Mouse (Mus musculus) kidney, embryonic 14.5 days (tissue): ENCODE results near the gene Ubac1. TPM values are rescaled to one million over a fixed set of nuclear protein-coding genes. Genes with fewer than 3 reads are reported as not detected.

Experiments
- ATAC-seq: fragments of 200-750 bp; cut with Nextera tagmentation; 2 replicates; pipeline ENCODE4 v1.8.0; 2017; ENCODE audit warnings: moderate number of reproducible peaks, mild to moderate bottlenecking, moderate TSS enrichment, moderate library complexity; ENCODE audit not compliant: low FRiP score, low TSS enrichment
- H3K27ac ChIP-seq: fragments of 300-500 bp; sonication (generic); 2 replicates; pipeline ENCODE4 v1.5.1; 2014; ENCODE audit warnings: low read depth, mild to moderate bottlenecking, low read length, moderate library complexity, mixed read lengths
- H3K27me3 ChIP-seq: fragments of 300-500 bp; sonication (generic); 2 replicates; pipeline ENCODE4 v1.6.1; 2014; ENCODE audit warnings: mild to moderate bottlenecking, low read length; ENCODE audit not compliant: control insufficient read depth, insufficient read depth
- H3K36me3 ChIP-seq: fragments of 300-500 bp; sonication (generic); 2 replicates; pipeline ENCODE4 v1.6.1; 2014; ENCODE audit warnings: low read length, mixed read lengths; ENCODE audit not compliant: control insufficient read depth, insufficient read depth
- H3K4me1 ChIP-seq: fragments of 300-500 bp; sonication (generic); 2 replicates; pipeline ENCODE4 v1.6.1; 2014; ENCODE audit warnings: low read length, mixed read lengths; ENCODE audit not compliant: control insufficient read depth, insufficient read depth
- H3K4me2 ChIP-seq: fragments of 300-500 bp; sonication (generic); replicated peaks from 2 replicates; pipeline ENCODE4 v1.6.1; 2014; ENCODE audit warnings: low read depth, mild to moderate bottlenecking, low read length
- H3K4me3 ChIP-seq: fragments of 300-500 bp; sonication (generic); 2 replicates; pipeline ENCODE4 v1.5.1; 2014; ENCODE audit warnings: mild to moderate bottlenecking, low read length
- H3K9ac ChIP-seq: fragments of 300-500 bp; sonication (generic); 2 replicates; pipeline ENCODE4 v1.6.1; 2014; ENCODE audit warnings: low read depth, mild to moderate bottlenecking, low read length, moderate library complexity
- H3K9me3 ChIP-seq: fragments of 300-500 bp; sonication (generic); 2 replicates; pipeline ENCODE4 v1.6.1; 2016; ENCODE audit warnings: low read length; ENCODE audit not compliant: control insufficient read depth
- WGBS: fragments of 180-500 bp; shearing (Covaris S2); extraction: QIAGEN DNeasy Blood & Tissue Kit; methylation state at CpG from one replicate; pipeline ENCODE4 v1.1.7; 2014; 5-methylcytosine and 5-hydroxymethylcytosine counted together
- polyA plus RNA-seq: library from polyadenylated mRNA; unstranded; fragments of >200 nt; fragmentation: Nextera tagmentation; extraction: Ambion mirVana; gene quantifications from 2 replicates; pipeline ENCODE4 v1.2.1, GENCODE M21; 2014

Ubac1 gene
- polyA plus RNA-seq, 1 experiment from 2014 or later = 94.3 TPM

DNA sequence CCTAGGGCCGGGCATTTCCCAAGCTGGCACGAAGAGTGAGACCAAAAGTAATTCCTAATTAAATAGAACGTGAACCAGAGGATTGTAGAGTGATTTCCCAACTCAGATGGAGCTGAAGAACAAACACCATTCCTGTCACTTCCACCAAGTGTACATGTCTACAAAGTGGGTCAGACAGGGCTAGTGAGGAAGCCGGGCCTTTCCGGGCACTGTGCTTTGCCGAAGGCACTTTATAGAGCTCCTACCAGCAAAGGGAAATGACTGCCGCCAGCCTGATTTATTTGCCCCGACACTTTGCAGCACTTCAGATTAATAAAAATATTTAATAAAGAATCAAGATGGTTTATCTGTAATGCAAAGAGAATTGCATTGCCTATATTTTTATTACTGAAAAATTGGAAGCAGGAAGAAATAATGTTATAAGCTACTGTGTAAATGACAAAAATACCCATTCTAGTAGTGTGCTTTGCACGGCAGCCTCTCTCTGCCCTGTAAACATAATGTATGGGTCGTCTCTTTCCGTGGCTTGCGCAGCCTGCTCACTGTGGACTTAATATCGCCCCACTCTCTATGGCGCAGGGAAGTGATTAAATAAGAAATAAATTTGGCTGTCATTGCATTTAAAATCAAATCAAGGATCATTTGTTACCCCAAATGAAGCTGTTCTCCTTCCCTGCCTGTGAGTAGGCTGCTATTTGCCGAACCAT, 12.9 kb upstream of the Ubac1 start:
- Histone ChIP-seq H3K4me1 (no peaks in the 10 kb centered on the region), H3K27ac (no peak overlapping the region), H3K4me3 (no peak overlapping the region), H3K4me2 (no peak overlapping the region), H3K27me3 (no peaks in the 10 kb centered on the region), H3K36me3 (no peaks in the 10 kb centered on the region), H3K9ac (no peak overlapping the region), H3K9me3 (no peaks in the 10 kb centered on the region)
- WGBS = 73% methylated on average over 15 of the region's 15 CpGs
- ATAC-seq = no peak

DNA sequence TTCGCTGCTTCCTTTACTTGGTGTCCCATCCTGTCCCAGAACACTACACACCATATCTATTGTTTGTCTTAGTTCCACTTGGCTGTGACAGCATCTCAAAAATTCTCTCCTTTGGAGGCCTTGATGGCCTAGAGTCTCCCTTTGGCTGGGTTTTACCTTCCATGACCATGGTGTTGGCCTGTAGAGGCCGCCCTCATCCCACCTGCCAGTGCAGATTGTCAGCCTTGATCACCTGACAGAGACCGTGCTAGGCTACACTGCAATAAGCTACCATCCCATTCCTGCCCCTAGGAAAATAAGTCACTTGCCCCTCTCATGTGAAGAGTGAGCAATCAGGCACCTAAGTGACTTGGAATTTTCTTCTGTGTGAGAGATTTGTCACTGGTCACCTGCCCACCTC, 8.7 kb upstream of the Ubac1 start:
- H3K9me3 ChIP-seq = no peaks in the 10 kb centered on the region
- ATAC-seq = no peak
- no peaks in the 10 kb centered on the region for H3K4me1 ChIP-seq
- 36% methylated on average over 3 of the region's 3 CpGs for WGBS
- H3K36me3 ChIP-seq = no peaks in the 10 kb centered on the region
- H3K27ac ChIP-seq = no peak overlapping the region
- no peak overlapping the region for H3K4me2 ChIP-seq
- no peaks in the 10 kb centered on the region for H3K27me3 ChIP-seq
- H3K9ac ChIP-seq = no peak overlapping the region
- no peak overlapping the region for H3K4me3 ChIP-seq

DNA sequence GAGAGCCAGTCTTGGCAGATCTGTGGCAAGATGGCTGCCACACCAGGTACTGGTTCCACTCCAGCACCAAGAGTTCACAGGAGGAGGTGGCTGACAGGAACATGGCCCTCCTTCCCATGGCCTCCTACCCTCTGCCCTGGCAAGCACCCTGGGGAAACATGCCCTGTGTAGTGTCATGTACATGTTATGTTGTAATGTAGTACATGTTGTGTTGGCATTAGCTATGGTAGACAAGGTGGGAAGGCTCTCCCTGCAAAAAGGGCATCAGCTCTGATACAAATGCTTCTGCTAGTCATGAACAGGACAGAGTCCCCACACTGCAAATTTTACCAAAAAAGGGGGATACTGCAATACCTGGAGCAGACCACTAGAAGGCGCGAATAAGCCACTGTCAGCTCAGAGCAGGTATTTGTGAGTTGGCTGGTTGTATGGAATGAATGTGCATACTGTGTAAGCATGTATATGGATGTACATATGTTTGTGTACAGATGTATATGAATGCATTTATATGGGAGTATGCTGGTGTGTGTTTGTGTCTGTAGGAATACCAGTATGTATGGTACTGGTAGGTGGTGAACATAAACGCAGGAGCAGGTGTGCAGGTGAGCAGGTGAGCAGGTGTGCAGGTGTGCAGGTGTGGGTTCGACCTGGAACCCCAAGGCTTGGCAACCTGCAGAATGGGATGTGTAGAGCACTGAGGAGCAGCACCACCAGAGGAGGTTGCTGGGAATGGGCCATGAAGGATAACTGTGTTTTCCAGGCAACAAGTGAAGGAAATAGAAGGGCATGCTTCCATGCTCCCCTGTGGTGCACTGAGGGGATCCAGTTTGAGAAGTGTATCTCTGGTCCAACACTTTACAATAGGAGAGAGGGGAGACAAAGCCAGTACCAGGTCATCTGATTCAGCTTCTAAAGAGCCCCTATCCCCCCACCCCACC, 2.9 kb upstream of the Ubac1 start:
- Histone ChIP-seq H3K4me3 (no peak overlapping the region), H3K4me1 (peaks cover 11% of the 10 kb centered on the region), H3K27me3 (no peaks in the 10 kb centered on the region), H3K9ac (no peak overlapping the region), H3K27ac (no peak overlapping the region), H3K36me3 (no peaks in the 10 kb centered on the region), H3K4me2 (no peak overlapping the region), H3K9me3 (no peaks in the 10 kb centered on the region)
- WGBS = 31% methylated on average over 4 of the region's 4 CpGs
- no peak for ATAC-seq

DNA sequence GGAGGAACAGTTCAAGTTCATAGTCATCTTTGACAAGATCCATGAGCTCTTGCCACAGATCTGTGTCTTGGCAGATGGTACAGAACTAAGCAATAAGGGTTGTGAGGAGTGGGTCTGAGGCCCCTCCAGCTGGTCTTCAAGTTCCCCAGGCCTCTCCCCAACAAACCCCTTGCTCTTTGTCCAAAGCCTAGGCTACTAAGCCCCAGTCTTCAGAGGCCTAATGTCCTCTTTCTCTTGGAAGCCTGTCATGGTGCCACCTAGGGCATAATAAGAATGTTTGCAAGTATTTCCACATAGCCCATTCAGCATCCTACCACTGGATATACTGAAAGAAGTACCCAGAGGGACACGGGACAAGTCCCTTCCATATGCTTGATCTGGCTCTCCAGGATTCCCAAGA, 1.1 kb upstream of the Ubac1 start:
- 78% methylated on average over 1 of the region's 1 CpGs for WGBS
- Histone ChIP-seq H3K4me3 (no peak overlapping the region), H3K27me3 (no peaks in the 10 kb centered on the region)

DNA sequence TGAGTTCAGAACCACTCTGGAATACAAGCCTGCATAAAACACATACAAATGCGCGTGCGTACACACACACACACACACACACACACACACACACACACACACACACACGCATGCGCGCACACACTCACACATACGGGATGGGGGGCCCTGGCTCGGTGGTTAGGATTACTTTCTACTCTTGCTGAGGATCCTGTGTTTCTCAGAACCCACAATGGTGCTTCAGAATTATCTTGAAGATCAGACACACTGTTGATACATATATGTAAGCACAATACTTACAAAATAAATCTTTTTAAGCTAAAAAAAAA, 665 bp upstream of the Ubac1 start:
- Histone ChIP-seq H3K27me3 (no peaks in the 10 kb centered on the region), H3K9ac (no peak overlapping the region), H3K4me3 (peak overlapping the region; percentile 87; the same call in 1 of the 2 replicates), H3K27ac (no peak overlapping the region), H3K4me1 (peaks cover 11% of the 10 kb centered on the region), H3K36me3 (no peaks in the 10 kb centered on the region; the same call in 1 of the 2 replicates), H3K9me3 (no peaks in the 10 kb centered on the region), H3K4me2 (peak overlapping the region; percentile 30)
- WGBS = 91% methylated on average over 8 of the region's 8 CpGs
- no peak for ATAC-seq

More for the DNA sequence above, 1.1 kb upstream of the Ubac1 start:
- no peaks in the 10 kb centered on the region for H3K9me3 ChIP-seq
- no peak overlapping the region for H3K9ac ChIP-seq
- peaks cover 11% of the 10 kb centered on the region for H3K4me1 ChIP-seq
- no peaks in the 10 kb centered on the region; the same call in 1 of the 2 replicates for H3K36me3 ChIP-seq
- no peak overlapping the region for H3K4me2 ChIP-seq
- H3K27ac ChIP-seq = no peak overlapping the region
- no peak for ATAC-seq

DNA sequence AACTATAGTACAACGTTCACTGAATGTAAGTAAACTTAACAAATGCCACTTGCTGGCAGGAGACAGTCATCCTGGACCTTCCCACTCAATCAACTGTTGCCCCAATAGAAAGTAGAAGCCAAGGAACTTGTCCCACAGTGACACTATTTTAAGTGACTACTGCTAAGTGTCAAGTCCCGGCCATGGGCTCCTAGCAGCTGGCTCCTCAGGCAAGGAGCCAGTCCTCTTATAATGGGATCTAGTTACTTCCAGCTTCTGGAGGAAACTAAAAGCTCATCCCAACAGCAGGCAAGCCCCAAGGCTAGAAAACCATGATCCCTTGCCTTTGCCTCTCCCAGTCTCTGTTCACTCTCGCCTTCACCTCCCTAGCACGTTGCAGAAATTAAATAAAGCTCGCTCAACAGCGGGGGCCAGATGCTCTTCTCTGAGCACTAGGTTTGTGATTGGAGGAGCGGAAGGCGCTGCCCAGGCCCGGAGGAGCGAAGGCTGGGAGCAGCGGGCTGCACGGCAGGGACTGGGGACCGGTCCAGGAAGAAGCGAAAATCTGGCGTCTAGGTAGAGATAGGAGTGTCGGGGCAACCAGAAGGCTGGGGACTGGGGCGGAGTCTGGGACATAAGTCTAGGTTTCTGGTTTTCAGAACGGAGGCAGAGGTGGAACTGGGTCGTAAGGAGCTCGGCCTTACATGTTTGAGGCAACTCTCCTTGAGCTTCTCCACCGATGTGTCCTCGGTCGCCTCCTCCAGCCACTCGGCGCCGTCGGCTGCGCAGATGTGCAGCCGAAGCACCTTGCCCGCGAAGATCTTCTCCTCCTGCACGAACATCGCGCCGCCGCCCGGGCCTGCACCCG, 610 bp downstream of the Ubac1 start:
- Histone ChIP-seq H3K36me3 (peaks cover 3% of the 10 kb centered on the region; the same call in 1 of the 2 replicates), H3K27me3 (no peaks in the 10 kb centered on the region), H3K4me2 (peak overlapping the region; percentile 73), H3K4me1 (peaks cover 11% of the 10 kb centered on the region), H3K9ac (peak overlapping the region; percentile 85), H3K4me3 (peak overlapping the region; percentile 87), H3K27ac (peak overlapping the region; percentile 76), H3K9me3 (no peaks in the 10 kb centered on the region)
- 1% methylated on average over 38 of the region's 38 CpGs for WGBS
- peak; percentile 54 for ATAC-seq

DNA sequence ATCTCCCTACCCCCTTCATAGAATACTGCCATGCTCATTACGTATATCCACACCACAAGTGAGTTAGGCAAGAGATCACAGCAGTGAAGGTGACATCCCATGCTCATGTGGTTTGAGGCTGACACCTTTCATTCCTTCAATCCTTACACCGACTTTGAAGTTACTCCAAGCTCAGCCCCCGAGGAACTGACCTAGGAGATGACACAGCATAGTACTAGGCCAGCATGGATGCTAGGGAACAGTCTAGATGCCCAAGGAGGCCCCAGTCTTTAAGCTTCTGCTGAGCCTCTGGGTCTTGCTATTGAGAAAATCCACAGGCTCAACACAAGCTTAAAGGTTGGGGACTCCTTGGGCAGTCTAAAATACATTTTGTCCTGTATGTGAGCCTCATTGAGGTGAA, 1.6 kb downstream of the Ubac1 start:
- ATAC-seq = no peak
- no peak overlapping the region; the same call in 1 of the 2 replicates for H3K4me3 ChIP-seq
- 62% methylated on average over 3 of the region's 3 CpGs for WGBS
- no peaks in the 10 kb centered on the region for H3K27me3 ChIP-seq
- no peak overlapping the region for H3K4me2 ChIP-seq
- no peaks in the 10 kb centered on the region for H3K9me3 ChIP-seq
- no peak overlapping the region for H3K27ac ChIP-seq
- no peak overlapping the region for H3K9ac ChIP-seq
- peaks cover 11% of the 10 kb centered on the region for H3K4me1 ChIP-seq
- peaks cover 13% of the 10 kb centered on the region for H3K36me3 ChIP-seq

DNA sequence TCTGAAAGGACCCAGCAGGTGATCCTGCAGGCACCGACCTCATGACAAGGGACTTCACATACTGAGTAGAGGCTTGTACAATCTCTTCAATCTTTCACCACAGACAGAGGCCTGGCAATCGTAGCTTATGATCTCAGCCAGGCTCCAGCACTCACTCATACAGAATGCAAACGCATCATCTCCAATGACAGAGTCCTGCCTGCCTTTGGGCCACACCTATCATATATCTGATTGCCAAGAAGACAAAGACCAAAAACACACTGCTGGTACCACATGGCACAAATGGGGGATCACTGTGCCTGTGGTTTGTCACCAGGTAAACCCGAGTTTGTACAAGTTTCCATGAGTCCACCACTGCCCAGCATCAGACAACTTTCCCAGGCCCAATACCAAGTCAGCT, 4.2 kb downstream of the Ubac1 start:
- Histone ChIP-seq H3K4me3 (no peak overlapping the region), H3K27me3 (no peaks in the 10 kb centered on the region), H3K4me2 (no peak overlapping the region), H3K9me3 (no peaks in the 10 kb centered on the region), H3K36me3 (peaks cover 33% of the 10 kb centered on the region), H3K4me1 (peaks cover 11% of the 10 kb centered on the region), H3K27ac (no peak overlapping the region), H3K9ac (no peak overlapping the region)
- WGBS = 78% methylated on average over 4 of the region's 4 CpGs
- no peak for ATAC-seq
